Mouse (Mus musculus) kidney, adult 2 months (tissue): ENCODE measurements around the gene Mvb12b. TPM values are rescaled to one million over a fixed set of nuclear protein-coding genes. Genes with fewer than 3 reads are reported as not detected.

Experiments
- DNase-seq: peaks from one replicate; pipeline ENCODE4 v3.0.0; 2021
- H3K27ac ChIP-seq: fragments of 200-500 bp; 2 replicates; pipeline ENCODE4 v1.5.1; 2012; ENCODE audit warnings: low read depth, low read length, control low read depth, inconsistent platforms; ENCODE audit not compliant: insufficient read depth
- H3K27me3 ChIP-seq: fragments of 200-500 bp; replicated peaks from 2 replicates; pipeline ENCODE4 v1.6.1; 2012; ENCODE audit warnings: mild to moderate bottlenecking, moderate library complexity, low read length, inconsistent platforms; ENCODE audit not compliant: control insufficient read depth, insufficient read depth
- H3K36me3 ChIP-seq: fragments of 200-500 bp; 2 replicates; pipeline ENCODE4 v1.6.1; 2012; ENCODE audit warnings: mild to moderate bottlenecking, moderate library complexity, low read length, inconsistent platforms; ENCODE audit not compliant: control insufficient read depth, insufficient read depth
- H3K4me1 ChIP-seq: fragments of 200-500 bp; 2 replicates; pipeline ENCODE4 v1.6.1; 2011; ENCODE audit warnings: low read length; ENCODE audit not compliant: control insufficient read depth, insufficient read depth
- H3K4me3 ChIP-seq: fragments of 200-500 bp; 2 replicates; pipeline ENCODE4 v1.5.1; 2011; ENCODE audit warnings: mild to moderate bottlenecking, low read depth, low read length, control low read depth; ENCODE audit not compliant: insufficient read depth
- CTCF ChIP-seq: fragments of 200-500 bp; conservative IDR thresholded peaks from 2 replicates; pipeline ENCODE4 v1.5.1; 2011; ENCODE audit warnings: low read depth, mild to moderate bottlenecking, control low read depth, low read length, moderate library complexity, mixed read lengths; ENCODE audit not compliant: insufficient read depth, insufficient read length
- POLR2A ChIP-seq: fragments of 200-500 bp; IDR thresholded peaks from one replicate; pipeline ENCODE4 v1.6.1; 2011; ENCODE audit warnings: low read depth, low read length, control low read depth
- WGBS: fragments of 180-500 bp; shearing (Covaris S2); methylation state at CpG from one replicate; pipeline ENCODE4 v1.1.7; 2018; 5-methylcytosine and 5-hydroxymethylcytosine counted together
- polyA plus RNA-seq: library from polyadenylated mRNA; depleted of rRNA; stranded (reverse); fragments of >200 nt; gene quantifications from 2 replicates; pipeline ENCODE4 v1.2.3, GENCODE M21; 2012; rRNA removed

Gene Mvb12b
- polyA plus RNA-seq, 1 experiment, result 29.2 TPM

GRCm38 (mm10) chr2:33689880-33690462 lies 197.8 kb downstream of the Mvb12b start:
- 31% methylated on average over 9 of the region's 9 CpGs for WGBS

DNA sequence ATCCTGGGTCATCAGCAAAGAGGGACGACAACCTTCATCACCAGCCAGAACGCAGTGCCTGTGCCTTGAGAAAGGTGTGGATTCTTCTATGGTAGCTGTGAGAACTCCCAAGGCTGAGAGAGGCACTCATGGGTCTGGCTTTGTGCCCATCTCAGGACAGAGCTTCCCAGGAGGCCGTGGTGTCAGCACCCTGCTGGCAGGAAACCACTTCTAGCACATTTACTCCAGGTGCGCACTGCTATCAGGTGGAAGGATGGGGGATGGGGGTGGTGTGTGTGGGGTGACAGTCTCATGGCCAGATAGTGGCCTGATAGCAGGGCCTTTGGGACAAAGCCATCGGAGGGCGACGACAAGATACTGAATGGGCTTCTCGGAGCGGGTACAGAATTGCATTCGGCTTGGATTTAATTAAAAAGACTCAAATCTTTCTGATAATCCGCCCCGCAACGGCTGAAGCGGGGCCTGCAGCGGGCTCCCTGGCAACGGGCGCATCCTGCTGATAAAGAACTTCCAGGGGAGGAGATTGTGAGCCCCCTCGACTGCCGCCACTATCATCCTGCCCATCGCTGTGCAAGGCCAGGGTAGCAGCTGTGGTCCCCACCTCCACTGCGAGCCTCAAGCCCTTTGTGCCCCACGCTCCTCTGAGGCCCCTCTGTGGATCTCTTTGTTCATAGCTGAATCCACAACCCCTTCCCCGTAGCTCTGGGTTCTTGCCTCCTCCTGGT lies 198.4 kb downstream of the Mvb12b start:
- no peaks in the 10 kb centered on the region for H3K4me1 ChIP-seq
- TF ChIP-seq POLR2A (no peak), CTCF (no peak)
- DNase-seq, result no peak
- H3K27me3 ChIP-seq, result no peaks in the 10 kb centered on the region
- H3K4me3 ChIP-seq, result no peak overlapping the region
- no peaks in the 10 kb centered on the region for H3K36me3 ChIP-seq
- WGBS, result 69% methylated on average over 23 of the region's 23 CpGs
- H3K27ac ChIP-seq, result no peak overlapping the region

More at GRCm38 (mm10) chr2:33689880-33690462, 197.8 kb downstream of the Mvb12b start:
- Histone ChIP-seq H3K4me3 (no peak overlapping the region), H3K27me3 (no peaks in the 10 kb centered on the region), H3K36me3 (no peaks in the 10 kb centered on the region), H3K27ac (no peak overlapping the region), H3K4me1 (no peaks in the 10 kb centered on the region)
- peak; percentile 11 for DNase-seq
- no peak for TF ChIP-seq POLR2A
- peak; percentile 49 for TF ChIP-seq CTCF

DNA sequence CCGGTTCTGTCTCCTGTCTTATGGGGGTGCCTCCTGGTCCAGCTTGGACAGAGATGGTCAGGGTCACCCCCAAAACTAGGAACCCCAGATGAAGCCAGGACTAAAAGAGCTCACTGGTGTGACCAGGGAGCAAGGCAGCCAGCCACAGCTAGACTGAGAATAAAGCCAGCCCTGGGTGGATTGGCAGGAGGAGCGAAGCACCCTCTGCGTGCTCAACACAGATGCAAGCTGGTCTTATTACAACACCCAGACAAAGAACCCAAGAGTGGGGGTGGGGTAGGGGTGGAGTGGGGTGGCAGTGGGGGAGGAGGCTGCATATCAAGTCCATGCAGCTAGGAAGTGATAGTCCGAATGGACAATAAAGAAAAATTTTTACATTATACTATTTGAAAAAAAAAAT lies 204.2 kb downstream of the Mvb12b start:
- TF ChIP-seq CTCF, result no peak
- no peak for TF ChIP-seq POLR2A
- WGBS, result 53% methylated on average over 4 of the region's 4 CpGs

GRCm38 (mm10) chr2:33683095-33683494 lies 204.7 kb downstream of the Mvb12b start:
- H3K4me3 ChIP-seq, result no peak overlapping the region
- WGBS, result 28% methylated on average over 6 of the region's 6 CpGs
- no peaks in the 10 kb centered on the region for H3K27me3 ChIP-seq
- TF ChIP-seq CTCF (no peak), POLR2A (no peak)
- H3K4me1 ChIP-seq, result no peaks in the 10 kb centered on the region
- DNase-seq, result no peak
- no peaks in the 10 kb centered on the region for H3K36me3 ChIP-seq
- H3K27ac ChIP-seq, result no peak overlapping the region

More for the DNA sequence above, 204.2 kb downstream of the Mvb12b start:
- Histone ChIP-seq H3K27ac (no peak overlapping the region), H3K36me3 (no peaks in the 10 kb centered on the region), H3K4me3 (no peak overlapping the region), H3K27me3 (no peaks in the 10 kb centered on the region), H3K4me1 (no peaks in the 10 kb centered on the region)
- no peak for DNase-seq

GRCm38 (mm10) chr2:33682219-33682618 lies 205.5 kb downstream of the Mvb12b start:
- Histone ChIP-seq H3K4me3 (no peak overlapping the region), H3K36me3 (no peaks in the 10 kb centered on the region), H3K27me3 (no peaks in the 10 kb centered on the region), H3K27ac (no peak overlapping the region), H3K4me1 (no peaks in the 10 kb centered on the region)
- DNase-seq, result peak; percentile 63
- no peak for TF ChIP-seq POLR2A
- TF ChIP-seq CTCF, result peak; percentile 89
- WGBS, result 6% methylated on average over 4 of the region's 4 CpGs

Other genes starting within 250 kb of the Mvb12b start
- gene Lmx1b, start 247.4 kb downstream of the Mvb12b start, polyA plus RNA-seq, result 2.9 and 3.7 TPM in 2 replicates